Mouse (Mus musculus) myocyte (in vitro differentiated cells): ENCODE measurements at regions not wholly inside any gene's neighbourhood (a gene's known extent, or its start where the extent isn't known, plus 50 kb on each side); places are given as distances from the start of the nearest gene placed in this dataset.

ENCODE experiments used
- CEBPB ChIP-seq: IDR thresholded peaks from 2 replicates; pipeline ENCODE4 v1.6.1; 2011; ENCODE audit warnings: mild to moderate bottlenecking, moderate library complexity; ENCODE audit not compliant: poor library complexity, insufficient read depth, severe bottlenecking
- E2F4 ChIP-seq: IDR thresholded peaks from one replicate; pipeline ENCODE4 v1.6.1; 2011; ENCODE audit warnings: mild to moderate bottlenecking, control low read depth, moderate library complexity; ENCODE audit not compliant: insufficient read depth
- MAX ChIP-seq: IDR thresholded peaks from one replicate; pipeline ENCODE4 v1.6.1; 2011; ENCODE audit warnings: low read depth, mild to moderate bottlenecking, control low read depth
- MYOD1 ChIP-seq, 3 experiments: IDR thresholded peaks; one replicate each; pipeline ENCODE4 v1.6.1; 2011; ENCODE audit warnings: control low read depth in 2 of 3, low read depth in 2 of 3, mild to moderate bottlenecking in 2 of 3, moderate library complexity in 1 of 3; ENCODE audit not compliant: insufficient read length in 2 of 3, control insufficient read depth in 1 of 3
- MYOG ChIP-seq, 3 experiments: IDR thresholded peaks; one replicate each; pipeline ENCODE4 v1.6.1; 2011; ENCODE audit warnings: control low read depth in 2 of 3, low read depth in 2 of 3, mild to moderate bottlenecking in 2 of 3; ENCODE audit not compliant: insufficient read length in 2 of 3, control insufficient read depth in 1 of 3, insufficient read depth in 1 of 3
- POLR2A ChIP-seq: IDR thresholded peaks from one replicate; pipeline ENCODE4 v1.6.1; 2011; ENCODE audit warnings: low read depth, mild to moderate bottlenecking, control low read depth, moderate library complexity; ENCODE audit not compliant: insufficient read length
- POLR2AphosphoS2 ChIP-seq: IDR thresholded peaks from one replicate; pipeline ENCODE4 v1.6.1; 2011; ENCODE audit warnings: low read depth, control low read depth; ENCODE audit not compliant: insufficient read length
- REST ChIP-seq: IDR thresholded peaks from one replicate; pipeline ENCODE4 v1.6.1; 2011; ENCODE audit warnings: mild to moderate bottlenecking, control low read depth, moderate library complexity; ENCODE audit not compliant: insufficient read depth, insufficient read length
- SRF ChIP-seq: IDR thresholded peaks from one replicate; pipeline ENCODE4 v1.6.1; 2011; ENCODE audit warnings: low read depth; ENCODE audit not compliant: control insufficient read depth, insufficient read length
- TCF12 ChIP-seq: IDR thresholded peaks from one replicate; pipeline ENCODE4 v1.6.1; 2011; ENCODE audit warnings: mild to moderate bottlenecking, control low read depth; ENCODE audit not compliant: poor library complexity, insufficient read depth, severe bottlenecking
- USF1 ChIP-seq: IDR thresholded peaks from one replicate; pipeline ENCODE4 v1.6.1; 2011; ENCODE audit warnings: low read depth, mild to moderate bottlenecking, control low read depth, moderate library complexity

- no peak for TF ChIP-seq USF1
- TF ChIP-seq TCF12, result no peak
- TF ChIP-seq POLR2A, result no peak
- TF ChIP-seq MAX, result no peak
- no peak for TF ChIP-seq E2F4
- TF ChIP-seq MYOD1 (IDR thresholded peaks at IDR 0.05; ENCODE audit: control insufficient read depth in 1 of 3, insufficient read length in 2 of 3, low read depth in 2 of 3), result no peak
- TF ChIP-seq MYOG (IDR thresholded peaks at IDR 0.05; ENCODE audit: control insufficient read depth in 1 of 3, insufficient read depth in 1 of 3, insufficient read length in 2 of 3, low read depth in 2 of 3), result no peak
- TF ChIP-seq POLR2AphosphoS2, result no peak
- no peak for TF ChIP-seq CEBPB
- TF ChIP-seq REST, result no peak
- no peak for TF ChIP-seq SRF
Measured at GRCm38 (mm10) chr5:67530149-67530548, 77.5 kb upstream of the Shisa3 start.
